Mouse (Mus musculus) heart, postnatal 0 days (tissue): ENCODE data around the gene Fau.

Experiments used
- CTCF ChIP-seq: IDR thresholded peaks from 2 replicates; pipeline ENCODE4 v1.5.1; 2016; ENCODE audit warnings: antibody characterized with exemption, control low read depth, low read depth
- EP300 ChIP-seq: IDR thresholded peaks from 2 replicates; pipeline ENCODE4 v1.6.1; 2016; ENCODE audit warnings: antibody characterized with exemption, low read depth

- TF ChIP-seq CTCF (no peak), EP300 (no peak)
Measured at GRCm38 (mm10) chr19:6023059-6023458, 34.6 kb upstream of the Fau start.
